Mouse (Mus musculus) CD8-positive naive resting alpha-beta T cell, adult 2 months (primary cell): Measurements from ENCODE around the gene Itgb6.

Source experiments
- DNase-seq, 2 experiments: peaks; one replicate each; pipeline ENCODE4 v3.0.0; 2022; ENCODE audit warnings: low read depth in 2 of 2, low spot score in 2 of 2

Gene Itgb6

GRCm38 (mm10) chr2:60625766-60626165 is 96.7 kb downstream of the Itgb6 start:
- no peak for DNase-seq

GRCm38 (mm10) chr2:60622161-60622560 is 100.3 kb downstream of the Itgb6 start:
- DNase-seq: no peak

- no peak for DNase-seq
These were observed 107.7 kb downstream of the Itgb6 start for GRCm38 (mm10) chr2:60614758-60615157.

- no peak for DNase-seq
These were observed 108.6 kb downstream of the Itgb6 start for GRCm38 (mm10) chr2:60613857-60614228.

- no peak for DNase-seq
These were observed 109.3 kb downstream of the Itgb6 start for GRCm38 (mm10) chr2:60612906-60613856.

GRCm38 (mm10) chr2:60611622-60612021 is 110.8 kb downstream of the Itgb6 start:
- no peak for DNase-seq

- no peak for DNase-seq
These were observed 112.8 kb downstream of the Itgb6 start for GRCm38 (mm10) chr2:60609436-60610199.

GRCm38 (mm10) chr2:60607980-60608379 is 114.5 kb downstream of the Itgb6 start:
- DNase-seq: no peak

GRCm38 (mm10) chr2:60601326-60601725 is 121.1 kb downstream of the Itgb6 start:
- DNase-seq: no peak

GRCm38 (mm10) chr2:60600863-60601262 is 121.6 kb downstream of the Itgb6 start:
- no peak for DNase-seq

GRCm38 (mm10) chr2:60583416-60583815 is 139.0 kb downstream of the Itgb6 start:
- no peak for DNase-seq

GRCm38 (mm10) chr2:60554561-60554960 is 167.9 kb downstream of the Itgb6 start:
- DNase-seq: no peak

- no peak for DNase-seq
These were observed 169.4 kb downstream of the Itgb6 start, which contains the start of gene Pla2r1 for GRCm38 (mm10) chr2:60552902-60553682. Gene Pla2r1, minus strand, starts transcription at chr2:60553308.

- DNase-seq: no peak
These were observed 170.1 kb downstream of the Itgb6 start for GRCm38 (mm10) chr2:60552177-60552901.

GRCm38 (mm10) chr2:60551673-60552072 is 170.8 kb downstream of the Itgb6 start:
- no peak for DNase-seq

GRCm38 (mm10) chr2:60550521-60550920 is 171.9 kb downstream of the Itgb6 start:
- no peak for DNase-seq

- DNase-seq: no peak
These were observed 172.6 kb downstream of the Itgb6 start for GRCm38 (mm10) chr2:60549851-60550250.
